Comparison of ENCODE assay signal across 15 mouse cellular contexts in the genomic region with DNA sequence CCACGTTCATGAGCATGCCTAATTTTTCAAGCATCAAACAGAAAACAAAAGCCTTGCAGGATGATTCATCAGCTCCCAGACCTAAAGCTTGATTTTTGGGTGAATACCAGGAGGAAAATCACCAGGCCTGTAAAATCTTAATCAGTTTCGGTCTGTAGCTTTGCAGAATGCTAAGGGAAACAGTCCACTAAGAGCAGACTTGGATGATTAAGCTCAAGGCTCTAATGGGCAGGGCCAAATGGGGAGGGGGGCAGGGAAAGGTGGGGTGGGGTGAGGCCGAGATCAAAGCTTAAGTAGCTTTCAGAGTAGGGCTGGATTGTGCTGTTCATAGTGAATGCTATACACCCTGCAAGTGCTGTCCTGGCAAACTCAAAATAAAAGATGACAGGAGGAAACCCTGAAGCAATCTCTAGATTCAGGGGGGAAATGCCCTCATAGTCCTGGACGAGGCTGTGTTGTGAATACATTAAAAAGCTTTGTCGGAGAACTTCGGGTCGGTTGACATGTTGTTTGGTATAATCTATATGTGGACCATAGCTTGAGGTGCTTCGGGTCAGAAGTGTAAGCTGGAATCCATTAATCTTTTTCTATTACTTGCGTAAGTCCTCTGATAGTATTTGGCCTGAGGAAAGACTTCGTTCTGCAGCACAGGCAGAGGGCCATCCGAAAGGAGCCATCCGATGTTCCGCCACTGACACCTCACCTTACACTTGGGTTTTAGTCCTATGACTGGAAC.
DNase-seq lines count a peak whose midpoint lies in the region; ATAC-seq lines count a peak whose summit lies in the region.
"Had no signal": no experiment of that assay in that cellular context is flagged by ENCODE, and none has a peak within 500 bp of the region (broad histone marks: within the 10 kb centered on the region; RNA-seq: fewer than 3 reads in every experiment).

No protein-coding gene starts in this region.

- H3K4me3 ChIP-seq in kidney, embryonic 16.5 days (ENCODE audit: low read length) = no peak overlapping the region
- H3K4me3 ChIP-seq in embryonic facial prominence, embryonic 10.5 days = no peak overlapping the region
- H3K4me3 ChIP-seq in hindbrain, embryonic 12.5 days = no peak overlapping the region
- no peak overlapping the region for H3K4me3 ChIP-seq in neural tube, embryonic 12.5 days
- H3K4me3 ChIP-seq in liver, embryonic 12.5 days = no peak overlapping the region
- H3K4me3 ChIP-seq: embryonic facial prominence, embryonic 15.5 days; megakaryocyte, embryonic 14.5 days had no signal

- H3K36me3 ChIP-seq in kidney, embryonic 16.5 days (ENCODE audit: insufficient read depth, low read length) = no peaks in the 10 kb centered on the region
- no peaks in the 10 kb centered on the region for H3K36me3 ChIP-seq in embryonic facial prominence, embryonic 10.5 days (replicated peaks)
- no peaks in the 10 kb centered on the region for H3K36me3 ChIP-seq in hindbrain, embryonic 12.5 days
- H3K36me3 ChIP-seq in neural tube, embryonic 12.5 days = no peaks in the 10 kb centered on the region
- no peaks in the 10 kb centered on the region for H3K36me3 ChIP-seq in liver, embryonic 12.5 days

- H3K9ac ChIP-seq in kidney, embryonic 16.5 days (replicated peaks; ENCODE audit: low read length) = no peak overlapping the region
- no peak overlapping the region for H3K9ac ChIP-seq in hindbrain, embryonic 12.5 days
- H3K9ac ChIP-seq in neural tube, embryonic 12.5 days = no peak overlapping the region
- H3K9ac ChIP-seq in liver, embryonic 12.5 days = no peak overlapping the region
- H3K9ac ChIP-seq: embryonic facial prominence, embryonic 15.5 days had no signal

- 33% methylated on average over 13 of the region's 13 CpGs for WGBS in kidney, embryonic 16.5 days
- WGBS in embryonic facial prominence, embryonic 10.5 days = 71% methylated on average over 13 of the region's 13 CpGs
- 71% methylated on average over 13 of the region's 13 CpGs for WGBS in hindbrain, embryonic 12.5 days
- WGBS in neural tube, embryonic 12.5 days = 68% methylated on average over 13 of the region's 13 CpGs
- 73% methylated on average over 13 of the region's 13 CpGs for WGBS in liver, embryonic 12.5 days (ENCODE audit: insufficient replicate concordance)

- DNase-seq in kidney, adult 8-10 months = no peak
- DNase-seq in embryonic facial prominence, embryonic 10.5 days (ENCODE audit: low spot score) = peak; percentile 27
- DNase-seq in right cerebral cortex, postnatal 25 days = no peak
- DNase-seq: adrenal gland, postnatal 25 days; cerebellum, adult 11 months; layer of hippocampus, adult 9-11 months; left cerebral cortex, postnatal 4 days; lung, adult 2 months; thymus, postnatal 25 days had no signal

- peaks cover 24% of the 10 kb centered on the region for H3K4me1 ChIP-seq in kidney, embryonic 16.5 days (ENCODE audit: insufficient read depth, low read length)
- H3K4me1 ChIP-seq in embryonic facial prominence, embryonic 10.5 days = peaks cover 21% of the 10 kb centered on the region
- 0 out of 2 replicates have a peak, but pooled peaks cover 4% of the 10 kb centered on the region for H3K4me1 ChIP-seq in hindbrain, embryonic 12.5 days
- H3K4me1 ChIP-seq in neural tube, embryonic 12.5 days = peaks cover 3% of the 10 kb centered on the region; the same call in 1 of the 2 replicates
- no peaks in the 10 kb centered on the region for H3K4me1 ChIP-seq in liver, embryonic 12.5 days
- H3K4me1 ChIP-seq: megakaryocyte, embryonic 14.5 days had no signal

- no peaks in the 10 kb centered on the region for H3K27me3 ChIP-seq in kidney, embryonic 16.5 days (ENCODE audit: insufficient read depth, low read length)
- H3K27me3 ChIP-seq in embryonic facial prominence, embryonic 10.5 days (replicated peaks; ENCODE audit: low read depth, poor library complexity, severe bottlenecking) = no peaks in the 10 kb centered on the region
- H3K27me3 ChIP-seq in hindbrain, embryonic 12.5 days = no peaks in the 10 kb centered on the region
- H3K27me3 ChIP-seq in neural tube, embryonic 12.5 days (replicated peaks) = no peaks in the 10 kb centered on the region
- H3K27me3 ChIP-seq in liver, embryonic 12.5 days (replicated peaks) = no peaks in the 10 kb centered on the region
- H3K27me3 ChIP-seq: embryonic facial prominence, embryonic 15.5 days; megakaryocyte, embryonic 14.5 days had no signal

- H3K27ac ChIP-seq in kidney, embryonic 16.5 days (ENCODE audit: low read length) = peak overlapping the region; percentile 60
- no peak overlapping the region for H3K27ac ChIP-seq in embryonic facial prominence, embryonic 10.5 days (replicated peaks)
- no peak overlapping the region for H3K27ac ChIP-seq in hindbrain, embryonic 12.5 days
- no peak overlapping the region for H3K27ac ChIP-seq in neural tube, embryonic 12.5 days
- no peak overlapping the region for H3K27ac ChIP-seq in liver, embryonic 12.5 days
- H3K27ac ChIP-seq: embryonic facial prominence, embryonic 15.5 days had no signal

- H3K9me3 ChIP-seq in kidney, embryonic 16.5 days (ENCODE audit: low read length) = no peaks in the 10 kb centered on the region
- H3K9me3 ChIP-seq in embryonic facial prominence, embryonic 10.5 days = no peaks in the 10 kb centered on the region
- H3K9me3 ChIP-seq in hindbrain, embryonic 12.5 days (replicated peaks) = no peaks in the 10 kb centered on the region
- no peaks in the 10 kb centered on the region for H3K9me3 ChIP-seq in neural tube, embryonic 12.5 days
- H3K9me3 ChIP-seq in liver, embryonic 12.5 days (replicated peaks) = no peaks in the 10 kb centered on the region
- H3K9me3 ChIP-seq: embryonic facial prominence, embryonic 15.5 days had no signal

- H3K4me2 ChIP-seq in kidney, embryonic 16.5 days (replicated peaks; ENCODE audit: low read depth, low read length) = 0 out of 2 replicates have a peak overlapping the region, but pooled peaks have one; percentile 14
- no peak overlapping the region for H3K4me2 ChIP-seq in hindbrain, embryonic 12.5 days (replicated peaks)
- no peak overlapping the region for H3K4me2 ChIP-seq in neural tube, embryonic 12.5 days (replicated peaks)
- H3K4me2 ChIP-seq in liver, embryonic 12.5 days = no peak overlapping the region
- H3K4me2 ChIP-seq: embryonic facial prominence, embryonic 15.5 days had no signal

- ATAC-seq in kidney, embryonic 16.5 days (ENCODE audit: low FRiP score, low TSS enrichment) = peak; percentile 93
- peak; percentile 29; the same call in 1 of the 2 replicates for ATAC-seq in hindbrain, embryonic 12.5 days (ENCODE audit: low FRiP score)
- ATAC-seq in neural tube, embryonic 12.5 days (ENCODE audit: low FRiP score, low read depth) = peak; percentile 44; the same call in 1 of the 2 replicates
- no peak for ATAC-seq in liver, embryonic 12.5 days
